In genomic region chr5:109924129-109924528, GRCm38 (mm10) we compare ENCODE assay signal across 8 mouse cellular contexts. TPM values are rescaled to one million over a fixed set of nuclear protein-coding genes. Genes with fewer than 3 reads are reported as not detected.
A peak's percentile ranks its signal among the peaks of the same experiment; 100 is the strongest.
DNase-seq lines count a peak whose midpoint lies in the region; ATAC-seq and TF ChIP-seq lines count a peak whose summit lies in the region.
"Not testable (repeated sequence)": the region's sequence is repeated elsewhere in the genome, so short reads cannot be mapped to it uniquely, and the experiment has no call there.

No protein-coding gene starts in this region.

- peak overlapping the region; percentile 57 for H3K4me2 ChIP-seq in heart, embryonic 14.5 days (ENCODE audit: low read length)
- H3K4me2 ChIP-seq in intestine, postnatal 0 days (replicated peaks; ENCODE audit: low read depth), result peak overlapping the region; percentile 69
- peak overlapping the region; percentile 50 for H3K4me2 ChIP-seq in limb, embryonic 15.5 days

- H3K27ac ChIP-seq in heart, embryonic 14.5 days (replicated peaks in 1 of 2; ENCODE audit: control insufficient read depth in 1 of 2, insufficient read depth in 1 of 2, low read depth in 2 of 2, low read length in 2 of 2); intestine, postnatal 0 days (ENCODE audit: low read depth, low read length); limb, embryonic 15.5 days: not testable (repeated sequence)
- peak overlapping the region; percentile 82 for H3K27ac ChIP-seq in midbrain, embryonic 10.5 days (replicated peaks)

- not testable (repeated sequence) for H3K36me3 ChIP-seq in erythroblast, embryonic 14.5 days (ENCODE audit: control insufficient read depth); heart, embryonic 14.5 days (ENCODE audit: control insufficient read depth, insufficient read depth, low read length); intestine, postnatal 0 days (ENCODE audit: control insufficient read depth, insufficient read depth); limb, embryonic 15.5 days
- peaks cover 21% of the 10 kb centered on the region for H3K36me3 ChIP-seq in midbrain, embryonic 10.5 days

- peak overlapping the region; percentile 47 for H3K4me3 ChIP-seq in erythroblast, embryonic 14.5 days (replicated peaks)
- peak overlapping the region in 1 of 2 experiments; percentile 51; a peak in 2 of 4 replicates for H3K4me3 ChIP-seq in heart, embryonic 14.5 days (ENCODE audit: control insufficient read depth in 1 of 2, insufficient read depth in 1 of 2, low read depth in 1 of 2, low read length in 2 of 2)
- H3K4me3 ChIP-seq in intestine, postnatal 0 days (ENCODE audit: low read depth, low read length), result not testable (repeated sequence)
- H3K4me3 ChIP-seq in limb, embryonic 15.5 days, result peak overlapping the region; percentile 49
- peak overlapping the region; percentile 60 for H3K4me3 ChIP-seq in midbrain, embryonic 10.5 days

- peak overlapping the region; percentile 64 for H3K9ac ChIP-seq in heart, embryonic 14.5 days (ENCODE audit: low read length)
- not testable (repeated sequence) for H3K9ac ChIP-seq in intestine, postnatal 0 days (ENCODE audit: low read depth, low read length)
- H3K9ac ChIP-seq in limb, embryonic 15.5 days, result peak overlapping the region; percentile 23; the same call in 1 of the 2 replicates

- not testable (repeated sequence) for ATAC-seq in heart, embryonic 14.5 days (ENCODE audit: insufficient number of reproducible peaks, insufficient read depth, low FRiP score, low read depth); intestine, postnatal 0 days; limb, embryonic 15.5 days (ENCODE audit: insufficient number of reproducible peaks, low FRiP score, low TSS enrichment, low read depth)

- H3K9me3 ChIP-seq in erythroblast, embryonic 14.5 days (ENCODE audit: control insufficient read depth, low read length); heart, embryonic 14.5 days (ENCODE audit: control insufficient read depth, low read length); intestine, postnatal 0 days (ENCODE audit: control insufficient read depth); limb, embryonic 15.5 days; midbrain, embryonic 10.5 days (replicated peaks): not testable (repeated sequence)

- H3K4me1 ChIP-seq in erythroblast, embryonic 14.5 days (ENCODE audit: control insufficient read depth); heart, embryonic 14.5 days (ENCODE audit: control insufficient read depth in 2 of 2, insufficient read depth in 2 of 2, low read length in 2 of 2); intestine, postnatal 0 days (replicated peaks; ENCODE audit: control insufficient read depth, insufficient read depth, low read length); limb, embryonic 15.5 days: not testable (repeated sequence)
- H3K4me1 ChIP-seq in midbrain, embryonic 10.5 days, result peaks cover 12% of the 10 kb centered on the region

- WGBS in heart, embryonic 14.5 days, result 32% methylated on average over 2 of the region's 2 CpGs
- 12% methylated on average over 2 of the region's 2 CpGs for WGBS in intestine, postnatal 0 days
- WGBS in limb, embryonic 15.5 days, result 5% methylated on average over 2 of the region's 2 CpGs
- 30% methylated on average over 2 of the region's 2 CpGs for WGBS in midbrain, embryonic 10.5 days

- not testable (repeated sequence) for TF ChIP-seq CTCF in intestine, postnatal 0 days (IDR thresholded peaks at IDR 0.05; ENCODE audit: low read depth)

- peak; percentile 8 to 19 for DNase-seq in B cell, adult 2 months
- peak; percentile 8 for DNase-seq in brain, adult 2 months (ENCODE audit: low read depth, low spot score)
- DNase-seq in midbrain, embryonic 10.5 days (ENCODE audit: low spot score), result not testable (repeated sequence)
- peak; percentile 6 to 17 for DNase-seq in right cerebral cortex, adult 2 months (ENCODE audit: low spot score in 2 of 2)

- not testable (repeated sequence) for H3K27me3 ChIP-seq in erythroblast, embryonic 14.5 days (ENCODE audit: control insufficient read depth); heart, embryonic 14.5 days (ENCODE audit: control insufficient read depth, insufficient read depth, low read length); intestine, postnatal 0 days (replicated peaks; ENCODE audit: control insufficient read depth, insufficient read depth, low read length); limb, embryonic 15.5 days; midbrain, embryonic 10.5 days (ENCODE audit: low read depth, poor library complexity, severe bottlenecking)

RNA-seq across cellular contexts. Expression of gene Gm15446, which starts 0.9 kb away (rescaled TPM):
- not detected in 2 replicates for polyA plus RNA-seq in erythroblast, embryonic 14.5 days (2012)
- polyA plus RNA-seq in heart, embryonic 14.5 days (2014; fragmentation: Nextera tagmentation; extraction: Ambion mirVana), result 0.22 and 0.45 TPM in 2 replicates
- 0.55 and 0.69 TPM in 2 replicates for polyA plus RNA-seq in intestine, postnatal 0 days (2015; fragmentation: Nextera tagmentation; extraction: Ambion mirVana)
- polyA plus RNA-seq in limb, embryonic 15.5 days (2015; fragmentation: Nextera tagmentation; extraction: Ambion mirVana), result 0.57 and 0.84 TPM in 2 replicates
- 0.73 and 0.91 TPM in 2 replicates for polyA plus RNA-seq in midbrain, embryonic 10.5 days (2016; fragmentation: Nextera tagmentation; extraction: Ambion mirVana)
